Mouse (Mus musculus) left cerebral cortex, adult 8-10 months (tissue): ENCODE data around the gene Ltbp3. TPM values are rescaled to one million over a fixed set of nuclear protein-coding genes. Genes with fewer than 3 reads are reported as not detected.

Source experiments
- DNase-seq, 2 experiments: peaks; one replicate each; pipeline ENCODE4 v3.0.0; 2022; ENCODE audit warnings: low spot score in 2 of 2
- total RNA-seq, 4 experiments: library from RNA; stranded (reverse); gene quantifications; 2 replicates each; pipeline ENCODE4 v1.2.4; 2022

Gene Ltbp3
- total RNA-seq, 4 experiments from 2014 or later: 35.0 to 42.2 (median 41.3) TPM

DNA sequence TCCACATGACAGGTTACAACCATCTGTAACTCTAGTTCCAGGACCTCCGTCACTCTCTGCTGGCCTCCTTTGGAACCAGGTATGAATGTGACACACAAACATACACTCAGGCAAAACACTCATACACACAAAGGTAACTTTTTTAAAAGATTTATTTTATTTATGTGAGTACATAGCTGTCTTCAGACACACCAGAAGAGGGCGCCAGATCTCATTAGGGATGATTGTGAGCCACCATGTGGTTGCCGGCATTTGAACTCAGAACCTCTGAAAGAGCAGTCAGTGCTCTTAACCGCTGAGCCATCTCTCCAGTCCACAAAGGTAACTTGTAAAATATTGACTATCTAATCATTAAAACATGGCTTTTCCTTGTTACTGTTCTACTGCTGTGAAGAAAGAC, 50.6 kb downstream of the Ltbp3 start:
- DNase-seq: no peak

DNA sequence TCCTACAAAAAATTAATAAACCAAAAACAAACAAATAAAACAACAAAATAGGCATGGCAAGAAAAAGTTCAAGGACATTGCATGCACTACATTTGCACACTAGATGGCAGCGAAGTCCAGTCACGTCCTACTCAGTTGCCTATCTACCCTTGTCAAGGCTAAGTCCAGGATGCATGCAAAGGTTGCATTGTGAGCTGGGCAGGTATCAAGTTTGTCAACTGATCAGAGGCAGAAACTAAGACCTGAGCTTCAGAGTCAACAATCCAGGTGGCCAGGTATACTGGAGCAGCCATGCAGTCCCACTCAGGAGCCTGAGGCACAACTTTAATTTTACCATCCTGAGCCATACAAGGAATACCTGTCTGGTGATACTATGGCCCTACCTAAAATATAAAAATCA, 52.4 kb downstream of the Ltbp3 start:
- no peak for DNase-seq

DNA sequence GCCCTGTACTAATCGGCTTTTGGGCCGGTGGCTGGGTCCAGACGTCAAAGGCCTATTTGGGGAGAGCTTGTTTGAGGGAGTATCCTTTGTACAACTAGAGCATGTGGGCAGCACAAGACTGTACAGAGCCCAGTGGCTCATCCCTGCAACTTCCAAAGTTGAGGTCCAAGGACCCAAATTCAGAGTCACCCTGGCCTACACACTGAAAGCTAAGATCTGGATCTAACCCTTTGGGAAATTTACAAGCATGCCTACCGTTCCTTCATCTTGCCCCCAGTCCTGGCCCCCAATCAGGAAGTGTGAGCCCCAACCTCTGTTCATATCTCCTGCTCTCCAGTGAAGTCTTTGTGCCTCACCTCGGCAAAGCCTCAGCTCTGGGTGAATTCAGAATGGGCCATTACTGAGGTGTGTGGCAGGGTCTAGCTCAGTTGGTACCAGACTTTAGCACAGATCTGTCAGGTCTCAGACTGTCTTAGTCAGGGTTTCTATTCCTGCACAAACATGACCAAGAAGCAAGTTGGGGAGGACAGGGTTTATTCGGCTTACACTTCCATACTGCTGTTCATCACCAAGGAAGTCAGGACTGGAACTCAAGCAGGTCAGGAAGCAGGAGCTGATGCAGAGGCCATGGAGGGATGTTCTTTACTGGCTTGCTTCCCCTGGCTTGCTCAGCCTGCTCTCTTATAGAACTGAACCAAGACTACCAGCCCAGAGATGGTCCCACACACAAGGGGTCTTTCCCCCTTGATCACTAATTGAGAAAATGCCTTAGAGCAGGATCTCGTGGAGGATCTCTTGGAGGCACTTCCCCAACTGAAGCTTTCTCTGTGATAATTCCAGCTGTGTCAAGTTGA, 53.4 kb downstream of the Ltbp3 start:
- peak in 1 of 2 experiments; percentile 19 for DNase-seq

DNA sequence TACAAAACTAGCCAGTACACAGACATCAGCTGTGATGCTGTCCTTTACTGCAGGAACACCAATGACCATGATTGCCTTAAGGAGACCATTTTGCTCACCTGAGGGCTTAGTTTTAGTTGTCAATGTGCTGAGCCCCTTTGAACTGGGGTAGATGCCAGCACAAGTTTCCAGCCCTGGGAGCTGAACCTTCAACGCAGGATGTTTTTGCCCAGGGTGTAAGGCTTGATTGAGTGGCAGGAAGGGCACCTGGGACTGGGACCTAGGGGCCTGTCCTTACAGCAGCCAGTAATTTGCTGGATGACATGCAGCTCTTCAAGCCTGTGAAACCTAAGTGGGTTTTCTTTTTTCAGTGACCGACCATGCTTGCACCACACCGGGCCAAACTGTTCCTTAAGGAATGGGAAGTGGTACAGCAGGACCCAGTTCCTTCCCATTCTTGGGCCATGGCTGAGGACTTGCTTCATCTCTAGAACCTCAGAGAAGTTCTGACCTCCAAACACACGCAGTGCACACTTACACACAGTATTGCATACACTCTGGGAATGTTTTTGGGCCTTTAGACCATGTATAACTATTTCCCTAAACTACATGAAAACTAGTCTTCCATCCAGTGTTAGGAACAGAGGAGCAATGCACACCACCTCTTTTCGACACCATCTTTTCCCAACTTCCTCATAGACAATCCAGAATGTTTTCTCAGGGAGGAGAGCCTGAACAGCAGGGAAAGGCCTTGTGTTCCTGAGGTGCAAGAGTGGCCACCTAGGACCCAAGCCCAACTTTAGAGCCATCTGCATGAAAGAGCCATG, 54.3 kb downstream of the Ltbp3 start:
- DNase-seq: peak in 1 of 2 experiments; percentile 8

DNA sequence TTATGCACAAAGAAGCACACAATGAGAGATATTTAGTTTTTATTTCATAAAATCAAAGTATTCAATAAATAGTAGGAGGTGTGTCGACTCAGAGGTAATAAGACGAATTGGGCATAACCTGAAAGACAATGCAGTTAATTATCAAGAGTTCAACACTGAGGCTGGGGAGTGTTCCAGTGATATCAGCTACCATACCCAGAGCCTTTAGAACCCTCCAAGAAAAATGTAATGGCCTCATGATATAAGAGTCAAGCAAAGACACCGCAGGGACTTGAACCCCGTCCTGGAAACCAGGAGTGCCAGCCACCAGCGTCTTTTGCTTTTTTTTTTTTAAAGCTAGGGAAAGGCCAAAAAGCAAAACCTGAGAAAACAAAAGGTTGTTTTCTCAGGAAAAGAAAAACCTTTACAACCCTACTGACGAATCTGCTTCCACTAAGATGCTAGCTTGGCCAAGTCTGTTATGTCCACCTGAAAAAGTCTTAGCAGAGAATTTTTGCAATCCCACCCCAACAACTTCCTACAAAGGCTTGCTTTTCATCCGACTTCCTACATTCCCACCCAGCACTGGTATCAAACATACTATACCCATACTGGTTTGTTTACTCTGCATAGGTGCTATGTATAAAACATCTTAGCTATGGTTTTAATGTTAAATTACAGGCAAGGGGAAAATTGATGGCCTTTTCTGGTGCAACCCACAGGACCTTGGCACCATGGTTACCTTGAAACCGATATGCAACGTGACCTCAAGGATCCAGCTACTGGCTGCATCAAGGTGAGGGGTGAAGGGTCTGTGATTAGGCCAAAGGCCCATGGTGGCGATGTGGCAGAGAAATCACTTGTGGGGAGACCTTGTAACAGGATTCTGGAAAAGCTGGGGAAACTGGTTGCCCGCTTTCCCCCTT, 55.2 kb downstream of the Ltbp3 start:
- DNase-seq: no peak

DNA sequence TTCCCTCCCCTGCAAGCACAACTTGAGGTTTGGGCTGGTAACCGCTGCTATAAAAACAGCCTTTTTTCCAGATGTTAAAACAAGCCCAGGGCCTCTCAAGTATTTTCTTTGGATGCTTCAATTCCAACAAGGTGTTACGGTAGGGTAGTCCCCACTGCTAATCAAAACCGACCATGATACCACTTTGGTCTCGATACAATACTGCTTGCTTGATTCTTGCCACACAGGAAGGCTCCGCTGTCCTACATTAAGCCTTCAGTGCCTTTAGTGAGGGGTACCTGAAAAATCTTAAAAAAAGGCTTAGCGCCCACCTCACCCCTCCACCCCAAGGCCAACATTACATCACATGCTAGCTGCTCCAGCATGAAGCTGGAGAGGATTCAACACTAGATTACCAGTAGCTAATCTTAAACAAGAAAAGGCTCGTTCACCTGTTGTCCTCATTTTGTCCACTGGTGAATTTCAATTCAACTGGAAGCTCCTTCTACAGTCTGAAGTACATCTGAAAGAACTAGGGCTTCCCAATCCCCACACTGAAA, 55.9 kb downstream of the Ltbp3 start:
- DNase-seq: no peak

DNA sequence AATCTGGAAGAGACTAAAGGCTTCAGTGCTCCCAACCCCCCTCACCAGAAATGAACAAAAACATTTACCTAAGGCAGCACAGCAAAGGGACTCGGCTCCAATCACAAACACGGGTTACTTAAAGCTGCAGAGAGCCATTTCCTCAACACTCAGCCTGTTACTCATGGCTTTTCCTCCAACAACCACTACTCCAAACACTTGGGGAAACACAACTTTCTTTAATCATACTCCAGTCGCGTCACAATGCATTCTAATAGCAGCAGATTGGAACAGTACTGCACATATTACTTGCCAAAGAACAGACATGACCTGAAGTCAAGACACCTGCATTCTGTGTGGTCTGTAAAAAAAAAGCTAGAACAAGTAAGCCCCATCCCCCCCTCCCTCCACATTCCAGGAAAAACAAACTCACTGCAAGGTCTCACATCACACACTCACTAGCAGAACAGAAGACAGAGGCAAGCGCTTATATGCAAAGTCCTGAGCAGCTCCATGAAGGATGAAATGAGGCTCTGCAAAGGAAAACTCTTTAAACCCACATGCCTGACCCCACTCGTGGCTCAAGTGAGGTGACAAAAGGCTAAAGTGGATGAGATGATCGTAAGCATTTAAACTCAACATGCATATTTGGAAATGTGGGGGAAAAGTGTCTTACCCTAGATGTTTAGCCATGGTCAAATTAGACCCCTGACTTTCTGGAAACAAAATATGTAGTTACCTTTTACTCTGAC, 56.8 kb downstream of the Ltbp3 start:
- no peak for DNase-seq

DNA sequence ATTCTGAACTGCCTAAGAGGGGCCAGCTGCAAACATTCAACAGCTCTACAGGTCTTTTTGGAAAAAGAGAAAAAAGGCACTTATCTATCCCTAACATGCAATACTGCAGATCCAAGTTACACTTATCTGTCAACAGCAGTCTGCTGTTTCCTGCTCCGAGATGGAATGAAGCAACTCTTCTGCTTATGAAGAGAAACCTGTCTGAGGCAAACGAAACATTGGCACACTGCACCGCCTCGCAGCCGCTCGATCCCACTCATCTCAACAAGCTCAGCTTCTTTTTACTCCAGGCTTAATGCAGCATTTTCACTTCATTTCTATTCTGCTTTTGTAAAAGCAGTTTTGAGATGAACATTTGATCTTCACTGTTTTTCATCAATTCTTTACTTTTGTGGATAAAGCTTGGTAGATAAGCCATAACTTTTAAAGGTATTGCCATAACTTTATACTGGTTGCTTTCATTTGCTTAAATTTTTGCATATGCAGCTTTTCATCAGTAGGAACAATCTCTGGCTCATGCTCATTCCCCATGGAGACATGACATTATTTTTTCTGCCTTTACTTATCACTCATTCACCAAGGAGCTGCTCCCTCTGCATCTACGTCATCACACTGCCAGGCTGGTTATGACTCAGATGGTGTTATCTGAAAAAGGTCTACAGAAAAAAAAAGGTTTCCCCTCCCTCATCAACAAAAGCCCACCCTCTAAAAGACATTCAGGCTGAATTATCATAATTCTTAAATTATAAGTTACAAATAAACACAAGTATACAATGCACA, 58.2 kb downstream of the Ltbp3 start:
- no peak for DNase-seq

DNA sequence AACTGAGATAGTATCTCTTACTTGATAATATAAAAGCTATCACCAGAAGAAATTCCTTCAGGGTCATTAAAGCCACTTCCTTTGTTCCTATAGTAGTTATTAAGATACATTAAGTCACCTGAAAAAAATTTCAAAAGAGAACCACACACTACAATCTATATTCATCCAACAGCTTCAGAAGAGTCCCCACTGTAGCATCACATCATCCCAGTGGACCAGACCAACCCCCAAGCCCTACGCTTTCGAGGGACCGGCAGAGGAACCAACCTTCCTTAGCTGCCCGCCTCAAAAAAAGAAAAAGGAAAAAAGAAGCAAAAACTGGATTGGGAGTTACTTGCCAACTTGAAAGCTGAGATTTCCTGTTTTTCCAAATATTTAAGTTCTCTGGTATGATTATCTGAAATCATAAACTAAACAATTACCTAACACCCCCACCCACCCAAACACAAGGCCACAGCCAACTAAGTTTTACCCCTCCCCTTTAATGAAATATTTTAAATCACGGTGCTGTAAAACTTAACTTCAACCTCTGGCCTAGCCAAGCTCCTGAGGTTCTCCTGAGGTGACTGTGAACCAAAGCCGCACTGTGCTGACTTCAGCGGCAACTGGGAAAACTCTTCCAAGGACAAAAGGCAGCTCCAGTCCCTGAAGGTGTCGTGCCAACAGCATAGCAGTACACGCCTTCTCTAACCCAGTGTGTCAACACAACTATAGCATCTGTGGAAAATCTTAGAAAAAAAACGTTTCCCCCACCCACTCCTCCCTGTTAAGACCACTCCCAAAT, 59.1 kb downstream of the Ltbp3 start:
- no peak for DNase-seq

DNA sequence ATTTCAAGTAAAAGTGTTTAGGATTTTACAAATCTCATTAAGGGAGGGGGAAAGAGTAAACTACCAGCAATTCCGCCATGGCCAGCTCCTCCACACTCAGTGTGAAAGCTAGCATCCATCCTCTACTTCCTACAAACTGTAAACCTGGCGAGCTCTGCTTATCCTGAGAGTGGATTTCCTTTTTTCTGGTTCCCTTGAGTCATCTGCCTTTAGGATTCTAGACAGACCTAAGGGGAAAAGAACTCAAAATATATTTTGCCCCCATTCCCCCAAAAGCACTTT, 59.6 kb downstream of the Ltbp3 start:
- no peak for DNase-seq

DNA sequence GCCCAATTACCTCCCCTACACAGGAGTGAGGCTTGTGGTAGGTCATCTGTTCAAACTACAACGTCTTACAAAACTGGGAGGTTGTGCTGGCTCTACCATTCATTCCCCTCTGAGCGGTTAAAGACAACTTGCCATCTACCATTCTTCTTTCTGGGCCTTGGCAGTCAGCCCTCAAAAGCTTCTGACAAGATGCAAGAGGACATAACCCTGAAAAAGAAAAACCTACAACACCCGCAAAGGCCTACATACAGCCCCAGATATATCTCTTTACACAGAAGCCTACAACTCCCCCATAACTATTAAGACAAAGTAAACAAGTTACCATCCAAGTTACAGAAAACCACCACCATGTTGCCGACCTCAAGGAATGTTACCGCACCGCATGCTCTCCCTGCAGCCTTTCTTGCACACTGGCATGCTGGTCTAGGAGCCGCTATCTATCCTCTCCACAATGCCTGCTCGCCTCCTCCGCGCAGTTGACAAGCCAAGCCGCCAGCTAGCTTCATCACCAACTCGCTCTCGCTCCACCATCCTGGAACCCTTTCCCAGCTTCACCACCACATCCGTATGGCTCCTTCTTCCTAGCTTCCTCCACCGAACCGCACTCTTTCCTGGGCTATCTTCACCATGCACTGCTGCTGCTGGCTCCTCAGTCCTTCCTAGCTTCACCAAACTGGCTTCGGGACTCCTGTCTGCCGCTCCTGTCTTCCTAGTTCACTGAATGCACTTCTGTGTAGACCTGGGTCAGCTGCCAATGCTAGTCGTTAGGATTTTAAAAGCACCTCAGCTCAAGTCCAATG, 60.1 kb downstream of the Ltbp3 start:
- DNase-seq: peak in 1 of 2 experiments; percentile 10

DNA sequence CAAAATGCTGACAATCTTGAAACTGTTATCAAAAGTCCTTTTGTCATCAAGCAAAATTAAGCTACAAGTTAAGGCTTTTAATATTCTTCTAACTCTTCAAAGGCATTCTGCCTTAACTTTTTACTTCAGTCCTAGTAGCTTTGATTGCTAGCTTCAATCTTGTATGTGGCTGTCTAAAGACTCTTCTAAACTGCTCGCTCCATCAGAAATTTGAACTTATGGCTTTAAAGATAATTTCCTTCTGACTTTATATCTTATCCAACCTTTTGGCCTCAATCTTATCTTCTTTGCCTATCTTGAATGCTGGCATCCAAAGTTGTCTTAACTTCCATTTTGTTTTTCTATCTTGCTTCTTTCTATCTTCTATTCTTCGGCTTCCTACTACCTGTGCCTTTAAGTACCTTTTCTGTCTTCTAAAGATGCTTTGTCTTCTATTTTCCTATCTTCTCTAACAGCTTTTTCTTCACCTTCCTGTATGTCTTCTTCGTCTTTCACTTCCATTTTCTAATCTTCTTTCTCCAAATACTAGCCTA, 60.8 kb downstream of the Ltbp3 start:
- no peak for DNase-seq

DNA sequence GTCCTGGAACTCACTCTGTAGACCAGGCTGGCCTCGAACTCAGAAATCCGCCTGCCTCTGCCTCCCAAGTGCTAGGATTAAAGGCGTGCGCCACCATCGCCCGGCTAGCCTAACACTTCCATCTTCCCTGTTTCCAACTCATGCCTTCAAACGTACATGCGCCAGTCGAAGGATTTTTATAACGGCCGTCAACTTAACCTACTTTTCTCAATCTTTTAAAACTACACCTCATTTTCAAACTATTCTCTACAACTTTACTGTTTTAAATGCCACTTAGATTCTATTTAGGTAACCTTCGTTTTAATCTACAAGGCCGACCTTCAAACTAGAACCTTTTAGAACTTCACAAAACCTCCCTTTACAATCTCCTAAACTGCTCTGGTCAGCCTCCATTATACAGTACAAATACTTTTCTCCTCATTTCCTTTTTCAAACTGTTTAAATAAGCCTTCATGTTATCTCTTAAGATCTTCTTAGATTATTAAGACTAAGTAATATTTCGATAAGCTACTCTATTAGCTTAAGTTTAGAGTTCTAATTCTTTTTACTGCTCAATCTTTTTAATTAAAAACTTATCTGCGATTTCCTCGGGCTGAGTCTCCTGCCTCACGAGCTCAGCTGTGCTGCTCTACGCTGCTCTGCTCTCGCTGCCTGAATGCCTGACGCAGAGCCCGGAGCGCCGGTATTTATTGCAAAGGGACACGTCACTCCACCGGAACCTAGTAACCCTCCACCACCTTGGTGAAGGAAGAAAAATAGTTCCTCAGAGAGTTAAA, 61.5 kb downstream of the Ltbp3 start:
- DNase-seq: peak; percentile 86 to 99

DNA sequence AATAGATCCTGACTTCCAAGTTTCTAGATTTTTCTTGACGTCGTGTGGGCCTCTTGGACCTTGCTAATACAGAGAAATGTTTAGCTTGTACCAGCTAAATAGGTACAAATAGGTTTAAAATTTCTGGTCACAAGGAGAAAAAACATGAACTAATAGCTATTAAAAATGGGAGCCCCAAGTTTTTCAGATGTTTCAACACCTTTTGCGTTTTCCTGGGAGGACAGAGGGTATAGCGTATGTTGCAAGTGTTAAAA, 62.0 kb downstream of the Ltbp3 start:
- no peak for DNase-seq

DNA sequence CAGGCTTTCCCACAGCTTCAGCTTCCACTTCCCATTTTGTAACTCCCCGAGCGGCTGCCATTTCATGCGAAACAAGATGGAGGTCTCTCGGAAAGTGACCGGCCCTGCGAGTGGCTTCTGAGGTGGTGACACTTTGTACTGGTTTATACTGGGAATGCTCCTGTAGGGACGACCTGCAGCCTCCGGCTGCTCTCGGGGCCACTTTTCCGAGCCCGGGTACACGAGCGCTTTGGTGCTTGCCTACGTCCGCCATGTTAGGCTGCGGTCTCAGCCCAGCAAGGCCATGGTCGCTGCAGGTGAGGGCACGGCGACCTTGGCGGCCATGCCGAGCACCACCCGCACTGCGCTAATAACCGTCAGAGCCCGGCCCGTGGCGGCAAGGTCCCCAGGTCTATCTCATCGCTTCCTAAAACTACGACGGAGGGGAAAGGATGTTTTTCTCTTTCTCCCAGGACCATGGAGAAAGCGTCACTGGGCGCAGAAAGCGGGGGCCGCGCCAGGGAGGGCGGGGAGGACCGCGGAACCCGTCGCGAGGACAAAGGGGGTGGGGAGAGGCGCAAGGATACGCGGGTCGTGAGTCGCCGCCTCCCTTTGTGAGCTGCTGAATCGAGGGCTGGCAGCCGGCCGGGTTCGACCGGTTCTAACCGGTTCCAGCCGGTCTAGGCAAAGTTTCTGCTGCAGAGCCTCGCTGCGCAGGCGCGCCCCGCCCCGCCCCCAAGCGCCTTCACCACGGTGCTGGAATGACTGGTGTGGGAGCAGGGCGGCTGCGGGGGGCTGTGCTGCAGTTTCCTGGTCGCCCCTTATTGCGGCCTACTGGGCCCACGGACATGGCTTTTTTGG, 62.6 kb downstream of the Ltbp3 start:
- DNase-seq: peak; percentile 98 to 100

DNA sequence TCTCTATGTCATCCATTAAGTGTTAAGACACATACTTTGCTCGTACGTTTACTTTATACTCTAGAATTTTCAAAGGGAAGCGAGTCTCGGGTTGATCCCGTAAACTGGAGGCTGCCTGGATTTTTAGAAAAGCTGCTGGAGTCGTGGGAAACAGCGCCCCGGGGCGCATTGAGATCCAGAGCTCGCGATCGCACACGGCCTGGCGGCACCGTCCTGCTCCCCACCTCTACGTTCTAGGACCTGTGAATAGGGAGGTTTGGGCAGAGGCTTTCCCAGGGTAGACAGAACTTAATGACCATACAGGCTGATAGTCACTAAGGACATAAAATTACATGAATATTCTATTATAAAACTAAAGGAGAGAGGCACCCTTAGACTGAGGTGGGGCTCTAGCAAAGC, 63.2 kb downstream of the Ltbp3 start:
- no peak for DNase-seq
